Mouse (Mus musculus) myocyte (in vitro differentiated cells): Measurements from ENCODE around the gene Tmem107. TPM values are rescaled to one million over a fixed set of nuclear protein-coding genes. Genes with fewer than 3 reads are reported as not detected.

Experiments used
- H3K27me3 ChIP-seq: one replicate; pipeline ENCODE4 v1.6.1; 2011; ENCODE audit not compliant: control insufficient read depth, insufficient read depth, insufficient read length
- H3K36me3 ChIP-seq: one replicate; pipeline ENCODE4 v1.6.1; 2011; ENCODE audit not compliant: control insufficient read depth, insufficient read depth
- H3K4me2 ChIP-seq: one replicate; pipeline ENCODE4 v1.6.1; 2011; ENCODE audit warnings: low read depth, control low read depth
- H3K4me3 ChIP-seq: one replicate; pipeline ENCODE4 v1.5.1; 2011; ENCODE audit warnings: mild to moderate bottlenecking, control low read depth, moderate library complexity
- H3K79me2 ChIP-seq: one replicate; pipeline ENCODE4 v1.6.1; 2011; ENCODE audit not compliant: control insufficient read depth, insufficient read depth
- H3ac ChIP-seq: one replicate; pipeline ENCODE4 v1.6.1; 2011; ENCODE audit not compliant: control insufficient read depth, insufficient read length
- CEBPB ChIP-seq: IDR thresholded peaks from 2 replicates; pipeline ENCODE4 v1.6.1; 2011; ENCODE audit warnings: mild to moderate bottlenecking, moderate library complexity; ENCODE audit not compliant: poor library complexity, insufficient read depth, severe bottlenecking
- E2F4 ChIP-seq: IDR thresholded peaks from one replicate; pipeline ENCODE4 v1.6.1; 2011; ENCODE audit warnings: mild to moderate bottlenecking, control low read depth, moderate library complexity; ENCODE audit not compliant: insufficient read depth
- MAX ChIP-seq: IDR thresholded peaks from one replicate; pipeline ENCODE4 v1.6.1; 2011; ENCODE audit warnings: low read depth, mild to moderate bottlenecking, control low read depth
- MYOD1 ChIP-seq, 3 experiments: IDR thresholded peaks; one replicate each; pipeline ENCODE4 v1.6.1; 2011; ENCODE audit warnings: control low read depth in 2 of 3, low read depth in 2 of 3, mild to moderate bottlenecking in 2 of 3, moderate library complexity in 1 of 3; ENCODE audit not compliant: insufficient read length in 2 of 3, control insufficient read depth in 1 of 3
- MYOG ChIP-seq, 3 experiments: IDR thresholded peaks; one replicate each; pipeline ENCODE4 v1.6.1; 2011; ENCODE audit warnings: control low read depth in 2 of 3, low read depth in 2 of 3, mild to moderate bottlenecking in 2 of 3; ENCODE audit not compliant: insufficient read length in 2 of 3, control insufficient read depth in 1 of 3, insufficient read depth in 1 of 3
- POLR2A ChIP-seq: IDR thresholded peaks from one replicate; pipeline ENCODE4 v1.6.1; 2011; ENCODE audit warnings: low read depth, mild to moderate bottlenecking, control low read depth, moderate library complexity; ENCODE audit not compliant: insufficient read length
- POLR2AphosphoS2 ChIP-seq: IDR thresholded peaks from one replicate; pipeline ENCODE4 v1.6.1; 2011; ENCODE audit warnings: low read depth, control low read depth; ENCODE audit not compliant: insufficient read length
- REST ChIP-seq: IDR thresholded peaks from one replicate; pipeline ENCODE4 v1.6.1; 2011; ENCODE audit warnings: mild to moderate bottlenecking, control low read depth, moderate library complexity; ENCODE audit not compliant: insufficient read depth, insufficient read length
- SRF ChIP-seq: IDR thresholded peaks from one replicate; pipeline ENCODE4 v1.6.1; 2011; ENCODE audit warnings: low read depth; ENCODE audit not compliant: control insufficient read depth, insufficient read length
- TCF12 ChIP-seq: IDR thresholded peaks from one replicate; pipeline ENCODE4 v1.6.1; 2011; ENCODE audit warnings: mild to moderate bottlenecking, control low read depth; ENCODE audit not compliant: poor library complexity, insufficient read depth, severe bottlenecking
- TCF3 ChIP-seq: IDR thresholded peaks from one replicate; pipeline ENCODE4 v1.6.1; 2011; ENCODE audit warnings: low read depth, control low read depth; ENCODE audit not compliant: insufficient read length
- USF1 ChIP-seq: IDR thresholded peaks from one replicate; pipeline ENCODE4 v1.6.1; 2011; ENCODE audit warnings: low read depth, mild to moderate bottlenecking, control low read depth, moderate library complexity
- polyA plus RNA-seq: library from polyadenylated mRNA; unstranded; fragments of >200 nt; fragmentation: generic; extraction: Trizol; gene quantifications from one replicate; pipeline ENCODE4 v1.2.1, GENCODE M21; 2012; ENCODE audit warnings: missing spikeins

Tmem107 gene
- polyA plus RNA-seq, 1 experiment: 29.5 TPM

DNA sequence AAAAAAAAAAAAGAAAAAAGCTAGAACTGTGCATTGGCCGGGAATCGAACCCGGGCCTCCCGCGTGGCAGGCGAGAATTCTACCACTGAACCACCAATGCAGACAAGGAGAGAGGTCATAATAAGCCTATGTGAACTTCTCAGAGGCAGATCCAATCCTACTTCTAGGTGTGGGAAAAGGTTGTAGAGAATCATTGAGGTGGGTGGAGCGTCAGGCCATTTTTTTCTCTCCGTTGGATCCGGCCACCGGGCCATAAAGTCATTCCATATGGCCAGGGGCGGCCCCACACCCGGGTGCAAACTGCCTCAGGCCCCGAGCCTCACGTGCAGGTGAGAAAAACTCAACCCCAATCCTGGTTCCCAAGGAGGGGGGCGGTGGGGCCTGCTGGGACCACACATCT, 48.2 kb downstream of the Tmem107 start:
- H3K79me2 ChIP-seq: no peaks in the 10 kb centered on the region
- H3ac ChIP-seq: no peak overlapping the region
- no peaks in the 10 kb centered on the region for H3K27me3 ChIP-seq
- H3K36me3 ChIP-seq: no peaks in the 10 kb centered on the region
- no peak for TF ChIP-seq POLR2A
- no peak for TF ChIP-seq POLR2AphosphoS2
- no peak for TF ChIP-seq TCF12
- TF ChIP-seq USF1: no peak
- no peak for TF ChIP-seq MYOG (IDR thresholded peaks at IDR 0.05; ENCODE audit: control insufficient read depth in 1 of 3, insufficient read depth in 1 of 3, insufficient read length in 2 of 3, low read depth in 2 of 3)
- no peak for TF ChIP-seq TCF3
- TF ChIP-seq CEBPB: no peak
- TF ChIP-seq MAX: no peak
- TF ChIP-seq E2F4: no peak
- TF ChIP-seq MYOD1 (IDR thresholded peaks at IDR 0.05; ENCODE audit: control insufficient read depth in 1 of 3, insufficient read length in 2 of 3, low read depth in 2 of 3): no peak
- H3K4me2 ChIP-seq: peak overlapping the region; percentile 99
- H3K4me3 ChIP-seq: peak overlapping the region; percentile 40

DNA sequence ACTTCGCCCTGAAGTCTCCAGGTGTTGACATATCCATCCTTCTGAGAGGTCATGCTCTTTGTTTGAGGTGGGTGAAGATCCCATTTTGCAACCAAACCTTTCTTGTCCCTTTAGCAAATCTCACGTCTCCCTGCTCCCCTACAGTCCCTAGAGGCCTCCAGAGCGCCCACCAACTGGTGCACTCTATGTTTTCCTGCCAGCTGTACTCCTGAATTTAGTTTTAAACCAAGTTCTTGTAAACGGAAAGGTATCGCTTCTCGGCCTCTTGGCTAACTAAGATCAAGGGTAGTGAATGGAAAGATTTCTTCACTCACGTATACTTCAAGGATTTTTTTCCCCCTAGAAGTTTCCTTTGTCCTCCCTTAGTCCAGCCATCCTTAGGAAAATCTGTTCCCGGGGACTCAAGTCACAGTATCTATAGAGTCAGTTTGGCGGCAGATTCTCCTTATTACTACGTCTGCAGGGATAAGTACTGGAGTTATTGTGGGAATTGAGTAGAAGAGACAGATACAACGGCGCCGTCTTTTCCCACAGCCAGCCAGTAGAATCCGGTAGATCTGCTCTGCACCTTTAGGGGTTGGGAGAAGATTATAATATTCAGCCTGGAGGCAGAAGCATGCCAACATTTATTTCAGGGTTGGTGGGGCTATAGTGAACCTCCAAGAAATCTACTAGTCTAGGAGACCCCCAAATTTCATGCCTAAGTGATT, 49.0 kb downstream of the Tmem107 start:
- H3K36me3 ChIP-seq: no peaks in the 10 kb centered on the region
- TF ChIP-seq REST (no peak), TCF3 (no peak), POLR2A (no peak), CEBPB (no peak), MYOD1 (IDR thresholded peaks at IDR 0.05; ENCODE audit: control insufficient read depth in 1 of 3, insufficient read length in 2 of 3, low read depth in 2 of 3) (no peak), SRF (no peak), E2F4 (no peak), MAX (no peak), TCF12 (no peak), POLR2AphosphoS2 (no peak), USF1 (no peak)
- H3K4me3 ChIP-seq: no peak overlapping the region

DNA sequence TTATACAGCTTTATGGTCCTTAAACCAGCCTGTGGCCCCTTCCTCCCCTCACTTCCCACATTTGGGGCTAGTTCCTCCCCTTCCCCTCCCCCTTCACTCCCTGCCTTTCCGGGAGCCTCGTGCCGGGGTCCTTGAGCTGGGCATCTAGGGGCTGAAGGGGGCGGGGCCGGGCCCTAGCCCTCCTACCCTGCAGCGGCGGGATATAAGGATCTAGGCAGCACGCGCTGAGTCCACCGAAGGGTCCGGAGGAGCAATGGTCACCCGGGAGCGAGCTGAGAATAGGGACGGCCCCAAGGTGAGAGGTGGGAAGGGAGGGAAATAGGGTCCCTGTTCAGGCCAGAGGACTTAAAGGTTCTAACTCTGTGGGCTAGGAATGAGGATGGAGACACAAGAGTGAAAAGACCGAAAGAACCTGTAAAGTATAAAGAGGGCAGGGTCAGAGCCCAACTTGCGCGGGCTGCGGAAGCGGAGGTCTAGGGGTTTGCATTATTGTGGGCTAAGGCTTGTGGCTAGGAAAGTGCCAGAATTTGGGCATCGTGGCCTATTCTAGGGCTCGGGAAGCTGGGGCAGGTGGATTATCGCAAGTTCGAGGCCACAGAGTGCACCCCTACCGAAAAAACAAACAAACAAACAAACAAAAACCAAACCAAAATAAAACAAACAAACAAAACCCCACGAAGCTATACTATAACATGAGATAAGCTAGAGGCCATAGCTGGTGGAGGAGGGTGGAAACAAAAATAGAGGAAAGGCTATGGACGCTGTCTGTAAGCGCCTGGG, 49.8 kb downstream of the Tmem107 start, which contains the start of gene Hes7:
Hes7 (plus strand) TSS at position 184 of the 780 bp plus-strand sequence.
- H3K4me2 ChIP-seq: peak within 1 kb of the TSS; percentile 99
- no peaks in the 10 kb centered on the region for H3K36me3 ChIP-seq
- peak within 1 kb of the TSS; percentile 82 for H3ac ChIP-seq
- no peaks in the 10 kb centered on the region for H3K27me3 ChIP-seq
- TF ChIP-seq REST (no peak), TCF12 (no peak), MYOG (IDR thresholded peaks at IDR 0.05; ENCODE audit: control insufficient read depth in 1 of 3, insufficient read depth in 1 of 3, insufficient read length in 2 of 3, low read depth in 2 of 3) (no peak), USF1 (no peak)
- no peaks in the 10 kb centered on the region for H3K79me2 ChIP-seq
- H3K4me3 ChIP-seq: peak within 1 kb of the TSS; percentile 68

More for the DNA sequence above, 49.0 kb downstream of the Tmem107 start:
- Histone ChIP-seq H3K79me2 (no peaks in the 10 kb centered on the region), H3K27me3 (no peaks in the 10 kb centered on the region), H3K4me2 (no peak overlapping the region), H3ac (no peak overlapping the region)

DNA sequence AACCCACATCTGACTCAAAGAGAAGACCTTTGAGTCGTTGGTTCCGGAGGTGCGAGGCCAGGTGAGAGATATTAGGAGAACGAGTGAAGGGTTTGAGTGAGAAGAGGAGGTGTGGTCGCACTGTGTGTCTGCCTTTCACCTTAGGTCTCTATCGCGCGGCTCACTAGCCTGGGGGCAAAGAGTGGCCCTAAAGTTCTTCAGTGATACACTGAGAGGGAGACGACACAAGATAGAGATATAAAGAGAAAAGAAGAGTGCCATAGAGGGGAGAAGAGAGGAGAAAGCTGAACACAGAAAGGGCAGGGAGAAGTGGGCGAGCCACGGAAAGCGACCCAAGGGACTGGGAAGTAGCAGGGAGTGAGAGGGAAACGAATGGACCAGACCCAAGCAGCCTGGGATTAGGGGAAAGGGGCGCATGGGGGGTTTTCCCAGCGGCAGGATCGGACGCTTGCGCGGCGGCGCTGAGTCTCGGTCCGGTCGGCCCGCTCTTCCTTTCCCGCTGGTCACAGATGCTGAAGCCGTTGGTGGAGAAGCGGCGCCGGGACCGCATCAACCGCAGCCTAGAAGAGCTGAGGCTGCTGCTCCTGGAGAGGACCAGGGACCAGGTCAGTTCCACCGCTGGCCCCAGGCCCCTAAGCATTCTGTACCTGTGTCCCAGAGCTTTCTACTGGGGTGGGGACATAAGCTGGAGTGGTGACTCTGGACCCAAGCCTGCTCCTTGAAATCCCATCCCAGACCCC, 50.6 kb downstream of the Tmem107 start:
- TF ChIP-seq REST (no peak), MYOD1 (IDR thresholded peaks at IDR 0.05; ENCODE audit: control insufficient read depth in 1 of 3, insufficient read length in 2 of 3, low read depth in 2 of 3) (no peak), CEBPB (no peak), MYOG (IDR thresholded peaks at IDR 0.05; ENCODE audit: control insufficient read depth in 1 of 3, insufficient read depth in 1 of 3, insufficient read length in 2 of 3, low read depth in 2 of 3) (no peak), MAX (no peak), TCF3 (no peak), POLR2AphosphoS2 (no peak), E2F4 (no peak), POLR2A (no peak), SRF (no peak), TCF12 (no peak), USF1 (no peak)
- peak overlapping the region; percentile 82 for H3ac ChIP-seq
- H3K4me2 ChIP-seq: peak overlapping the region; percentile 99
- no peaks in the 10 kb centered on the region for H3K36me3 ChIP-seq
- no peaks in the 10 kb centered on the region for H3K79me2 ChIP-seq
- H3K27me3 ChIP-seq: no peaks in the 10 kb centered on the region
- peak overlapping the region; percentile 68 for H3K4me3 ChIP-seq
